Comparison of ENCODE assay signal across 8 mouse cellular contexts in genomic region chr3:157533964-157534785, GRCm38 (mm10). TPM values are rescaled to one million over a fixed set of nuclear protein-coding genes. Genes with fewer than 3 reads are reported as not detected.
DNase-seq lines count a peak whose midpoint lies in the region; ATAC-seq and TF ChIP-seq lines count a peak whose summit lies in the region.

Zranb2 (plus strand) TSS chr3:157534160.

- peaks cover 4% of the 10 kb centered on the region; the same call in 1 of the 2 replicates for H3K79me2 ChIP-seq in heart, adult 2 months (replicated peaks; ENCODE audit: control insufficient read depth, insufficient read depth, low read length)

- H3K4me2 ChIP-seq in embryonic facial prominence, embryonic 14.5 days (ENCODE audit: low read depth, low read length): peak within 1 kb of the TSS; percentile 92
- H3K4me2 ChIP-seq in limb, embryonic 13.5 days (replicated peaks): peak within 1 kb of the TSS; percentile 73
- peak within 1 kb of the TSS; percentile 77 for H3K4me2 ChIP-seq in midbrain, embryonic 15.5 days

- TF ChIP-seq POLR2A in bone marrow, adult 2 months (IDR thresholded peaks at IDR 0.05; ENCODE audit: borderline replicate concordance, control insufficient read depth, low read depth, low read length): peak; percentile 38; the same call in 1 of the 2 replicates
- peak; percentile 49; the same call in 1 of the 2 replicates for TF ChIP-seq POLR2A in heart, adult 2 months (IDR thresholded peaks at IDR 0.05; ENCODE audit: insufficient read depth, low read depth, low read length)

- under 1% methylated on average over 91 of the region's 91 CpGs for WGBS in bone marrow, adult 2 months
- under 1% methylated on average over 64 of the region's 91 CpGs for WGBS in embryonic facial prominence, embryonic 14.5 days
- under 1% methylated on average over 91 of the region's 91 CpGs for WGBS in heart, adult 2 months
- WGBS in limb, embryonic 13.5 days: under 1% methylated on average over 82 of the region's 91 CpGs
- under 1% methylated on average over 91 of the region's 91 CpGs for WGBS in midbrain, embryonic 15.5 days

- H3K4me3 ChIP-seq in bone marrow, adult 2 months (replicated peaks; ENCODE audit: control insufficient read depth, low read depth, low read length): peak within 1 kb of the TSS; percentile 93
- H3K4me3 ChIP-seq in embryonic facial prominence, embryonic 14.5 days (ENCODE audit: low read depth, low read length): peak within 1 kb of the TSS; percentile 83
- H3K4me3 ChIP-seq in heart, adult 2 months: peak within 1 kb of the TSS; percentile 75
- peak within 1 kb of the TSS; percentile 81 for H3K4me3 ChIP-seq in limb, embryonic 13.5 days
- H3K4me3 ChIP-seq in midbrain, embryonic 15.5 days: peak within 1 kb of the TSS; percentile 77

- H3K4me1 ChIP-seq in bone marrow, adult 2 months (ENCODE audit: control insufficient read depth, insufficient read depth, low read length): no peaks in the 10 kb centered on the region; the same call in 1 of the 2 replicates
- peaks cover 14% of the 10 kb centered on the region; the same call in 1 of the 2 replicates for H3K4me1 ChIP-seq in embryonic facial prominence, embryonic 14.5 days (ENCODE audit: control insufficient read depth, insufficient read depth, low read length)
- no peaks in the 10 kb centered on the region; the same call in 1 of the 2 replicates for H3K4me1 ChIP-seq in heart, adult 2 months (ENCODE audit: control insufficient read depth, insufficient read depth, low read length)
- H3K4me1 ChIP-seq in limb, embryonic 13.5 days: peaks cover 10% of the 10 kb centered on the region
- peaks cover 14% of the 10 kb centered on the region for H3K4me1 ChIP-seq in midbrain, embryonic 15.5 days

- peak; percentile 53; the same call in 1 of the 2 replicates for TF ChIP-seq EP300 in heart, adult 2 months (IDR thresholded peaks at IDR 0.05; ENCODE audit: insufficient read depth, low read depth, low read length)

- peak; percentile 95 for DNase-seq in A20 (ENCODE audit: low read depth, low spot score)
- peak; percentile 95 for DNase-seq in embryonic facial prominence, embryonic 14.5 days (ENCODE audit: low spot score)
- DNase-seq in heart, adult 2 months: peak; percentile 94 to 96
- peak; percentile 90 to 93 for DNase-seq in kidney, adult 8-10 months
- peak; percentile 81 to 92 for DNase-seq in spleen, adult 18-20 months

- peaks cover 18% of the 10 kb centered on the region for H3K36me3 ChIP-seq in embryonic facial prominence, embryonic 14.5 days (ENCODE audit: control insufficient read depth, insufficient read depth, low read length)
- peaks cover 19% of the 10 kb centered on the region for H3K36me3 ChIP-seq in heart, adult 2 months (ENCODE audit: control insufficient read depth, insufficient read depth, low read length)
- peaks cover 16% of the 10 kb centered on the region for H3K36me3 ChIP-seq in limb, embryonic 13.5 days
- peaks cover 4% of the 10 kb centered on the region; the same call in 1 of the 2 replicates for H3K36me3 ChIP-seq in midbrain, embryonic 15.5 days (replicated peaks)

- peak; percentile 96 for ATAC-seq in embryonic facial prominence, embryonic 14.5 days (ENCODE audit: low read depth)
- peak; percentile 95 for ATAC-seq in limb, embryonic 13.5 days (ENCODE audit: low FRiP score, low read depth)
- ATAC-seq in midbrain, embryonic 15.5 days (replicated peaks): peak; percentile 97

- peaks cover 40% of the 10 kb centered on the region for H3K27me3 ChIP-seq in embryonic facial prominence, embryonic 14.5 days (replicated peaks; ENCODE audit: control insufficient read depth, insufficient read depth, low read length)
- H3K27me3 ChIP-seq in heart, adult 2 months (ENCODE audit: control insufficient read depth, insufficient read depth, low read length): no peaks in the 10 kb centered on the region; the same call in 1 of the 2 replicates
- peaks cover 37% of the 10 kb centered on the region for H3K27me3 ChIP-seq in limb, embryonic 13.5 days
- peaks cover 32% of the 10 kb centered on the region for H3K27me3 ChIP-seq in midbrain, embryonic 15.5 days (replicated peaks)

- H3K27ac ChIP-seq in bone marrow, adult 2 months (ENCODE audit: control insufficient read depth, insufficient read depth, low read depth, low read length, poor library complexity): peak within 1 kb of the TSS; percentile 91
- H3K27ac ChIP-seq in embryonic facial prominence, embryonic 14.5 days (replicated peaks; ENCODE audit: low read depth, low read length): peak within 1 kb of the TSS; percentile 94
- H3K27ac ChIP-seq in heart, adult 2 months: peak within 1 kb of the TSS; percentile 98
- H3K27ac ChIP-seq in limb, embryonic 13.5 days: peak within 1 kb of the TSS; percentile 86
- H3K27ac ChIP-seq in midbrain, embryonic 15.5 days: peak within 1 kb of the TSS; percentile 97

- peak within 1 kb of the TSS; percentile 94 for H3K9ac ChIP-seq in embryonic facial prominence, embryonic 14.5 days (ENCODE audit: low read depth, low read length)
- H3K9ac ChIP-seq in heart, adult 2 months (ENCODE audit: low read depth, low read length): peak within 1 kb of the TSS; percentile 84
- peak within 1 kb of the TSS; percentile 91 for H3K9ac ChIP-seq in limb, embryonic 13.5 days
- H3K9ac ChIP-seq in midbrain, embryonic 15.5 days: peak within 1 kb of the TSS; percentile 84

- intact Hi-C loops in heart, adult 2 months (cut with DNase I): loop anchor here (5.0 to 10.0 kb wide), 2 partner anchors 413 to 491 kb away; partner anchors contain the start of gene Ankrd13c

- TF ChIP-seq CTCF in bone marrow, adult 2 months (IDR thresholded peaks at IDR 0.05; ENCODE audit: control insufficient read depth, insufficient read depth, low read length): no peak
- no peak for TF ChIP-seq CTCF in heart, adult 2 months (IDR thresholded peaks at IDR 0.05)

- peaks cover 14% of the 10 kb centered on the region for H3K9me3 ChIP-seq in embryonic facial prominence, embryonic 14.5 days (ENCODE audit: control insufficient read depth, low read length)
- H3K9me3 ChIP-seq in limb, embryonic 13.5 days: peaks cover 5% of the 10 kb centered on the region; the same call in 1 of the 2 replicates
- no peaks in the 10 kb centered on the region for H3K9me3 ChIP-seq in midbrain, embryonic 15.5 days

RNA-seq across cellular contexts. Expression of gene Zranb2, which starts in this region (rescaled TPM):
- polyA plus RNA-seq in bone marrow, adult 2 months (2011; ENCODE audit: insufficient read depth, insufficient read length, low replicate concordance, missing spikeins): 77.2 and 89.2 TPM in 2 replicates
- 94.9 and 95.9 TPM in 2 replicates for polyA plus RNA-seq in embryonic facial prominence, embryonic 14.5 days (2014; fragmentation: Nextera tagmentation; extraction: Ambion mirVana)
- 10 to 100 TPM; 36.3 to 37.2 TPM for total RNA-seq in heart, adult 2 months (2021)
- polyA plus RNA-seq in heart, adult 2 months (2012; rRNA removed): 6.7 and 14.5 TPM in 2 replicates
- polyA plus RNA-seq in limb, embryonic 13.5 days (2015; fragmentation: Nextera tagmentation; extraction: Ambion mirVana): 128 and 130 TPM in 2 replicates
- 98.3 and 114 TPM in 2 replicates for polyA plus RNA-seq in midbrain, embryonic 15.5 days (2015; fragmentation: Nextera tagmentation; extraction: Ambion mirVana)

Comparison
In these comparisons a context has a peak if more than half of its experiments do, and no peak if none do; other contexts are left out.
1. Peak in every context shown above with its lines: DNase-seq, ATAC-seq, H3K4me3 ChIP-seq and H3K27ac ChIP-seq.